Mouse (Mus musculus) lung, postnatal 25 days (tissue): ENCODE measurements at regions not wholly inside any gene's neighbourhood (a gene's known extent, or its start where the extent isn't known, plus 50 kb on each side); places are given as distances from the start of the nearest gene placed in this dataset.

Experiments
- DNase-seq: peaks from one replicate; pipeline ENCODE4 v3.0.0; 2022; ENCODE audit warnings: low spot score

DNA sequence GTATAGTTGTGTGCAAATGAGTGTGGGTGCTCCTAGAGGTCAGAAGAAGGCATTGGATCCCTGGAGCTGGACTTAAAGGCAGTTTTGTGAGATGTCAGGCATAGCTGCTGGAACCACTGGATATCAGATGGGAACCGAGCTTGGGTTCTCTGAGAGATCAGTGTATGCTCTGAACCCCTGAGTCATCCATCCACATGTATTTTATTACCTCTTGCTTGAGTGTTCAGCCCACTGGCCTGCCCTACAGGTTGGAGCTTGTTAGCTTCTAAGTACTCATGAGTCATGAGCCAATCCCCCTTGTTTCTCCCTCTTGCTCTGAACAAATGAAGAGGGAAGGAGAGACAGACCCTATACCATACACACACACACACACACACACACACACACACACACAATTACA, 119.4 kb upstream of the Gdnf start:
- no peak for DNase-seq

DNA sequence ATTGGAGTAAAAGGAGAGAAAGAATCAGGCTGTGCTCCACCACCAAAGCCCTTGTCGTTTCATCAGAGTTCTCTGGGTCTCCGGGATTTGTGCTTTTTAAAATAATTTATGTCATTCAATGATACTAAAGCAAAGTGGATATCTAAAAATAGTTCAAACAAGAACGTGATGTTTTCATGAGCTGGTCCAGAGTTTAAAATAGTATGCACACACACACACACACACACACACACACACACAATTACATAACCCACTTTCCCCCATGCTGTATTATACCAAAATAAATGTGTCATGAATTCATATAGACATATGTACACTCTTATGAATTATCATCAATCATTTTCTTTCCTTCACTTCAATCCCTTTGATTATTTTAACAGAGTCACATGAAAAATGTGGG, 118.5 kb upstream of the Gdnf start:
- DNase-seq, result no peak

DNA sequence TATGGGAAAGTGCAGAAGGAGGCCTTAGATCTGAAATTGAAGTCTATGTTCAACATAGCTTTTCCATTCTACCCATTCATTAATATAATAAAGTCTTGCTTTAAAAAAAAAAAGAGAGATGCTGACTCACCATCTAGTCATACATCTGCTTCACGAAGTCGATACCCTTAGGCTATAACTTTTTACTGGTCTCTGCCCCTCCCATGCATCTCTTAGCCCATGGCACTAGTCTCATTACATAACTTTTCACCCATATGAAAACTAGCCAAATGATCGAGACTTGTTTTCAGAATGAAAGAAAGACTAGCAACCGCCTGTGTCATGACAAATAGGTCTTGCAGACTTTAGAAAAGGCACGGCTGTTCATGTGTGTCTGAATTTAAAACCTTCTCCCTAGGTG, 116.6 kb upstream of the Gdnf start:
- DNase-seq, result no peak

DNA sequence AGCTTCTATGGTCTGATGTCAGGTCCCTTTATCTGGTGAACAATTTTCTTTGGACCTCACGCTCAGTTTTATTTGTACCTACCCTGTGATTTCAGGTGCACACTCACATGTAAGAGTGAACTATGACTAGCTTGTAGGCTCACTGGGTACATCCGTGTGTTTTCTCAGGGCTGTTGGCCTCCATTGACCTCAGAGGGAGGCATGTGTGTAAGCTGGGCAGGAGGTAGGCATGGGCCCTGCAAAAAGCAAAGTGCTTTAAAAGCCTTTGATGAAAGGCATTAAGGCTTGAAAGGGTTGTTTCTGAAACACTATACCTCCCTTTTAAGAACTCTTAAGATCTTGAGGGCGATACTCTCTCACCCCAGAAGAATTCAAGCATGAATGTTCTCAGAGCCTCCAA, 112.9 kb upstream of the Gdnf start:
- DNase-seq, result no peak

DNA sequence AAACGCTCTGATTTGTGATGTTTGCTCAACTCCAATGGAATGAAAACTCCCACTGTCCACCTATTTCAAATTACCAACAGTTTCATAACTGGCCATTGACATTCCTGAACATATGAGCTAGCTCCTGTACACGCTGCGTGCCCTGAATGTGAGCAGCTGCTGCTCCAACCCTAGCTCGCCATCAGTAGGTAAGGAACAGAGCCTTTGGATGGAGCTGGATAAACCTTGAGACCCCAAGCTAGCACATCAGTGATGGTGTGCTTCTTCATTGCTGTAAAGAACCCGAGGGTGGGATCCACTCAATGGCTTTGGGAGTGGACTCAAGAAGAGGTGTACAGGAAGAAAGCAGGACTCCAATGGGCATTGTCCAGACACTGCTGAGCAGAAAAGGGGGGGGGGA, 101.8 kb upstream of the Gdnf start:
- DNase-seq, result peak; percentile 1

DNA sequence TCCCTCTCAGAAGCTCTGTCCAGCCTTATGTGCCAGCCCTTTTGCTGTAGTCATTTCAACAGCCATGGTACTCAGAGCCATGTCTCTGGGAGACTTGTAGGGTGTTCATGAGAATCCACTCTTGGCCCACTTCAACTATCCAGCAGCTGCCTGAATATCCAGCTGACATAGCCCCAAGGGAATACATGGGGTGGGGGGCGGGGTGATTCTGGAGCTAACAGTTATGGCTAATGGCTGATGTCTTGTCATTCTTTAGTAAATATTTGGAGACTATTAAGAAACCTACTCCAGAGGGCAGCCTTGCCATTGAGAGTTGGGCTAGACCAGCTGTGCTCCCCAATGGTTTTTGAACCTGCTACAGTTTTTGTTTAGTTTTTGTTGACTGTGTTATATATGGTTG, 96.0 kb upstream of the Gdnf start:
- no peak for DNase-seq

DNA sequence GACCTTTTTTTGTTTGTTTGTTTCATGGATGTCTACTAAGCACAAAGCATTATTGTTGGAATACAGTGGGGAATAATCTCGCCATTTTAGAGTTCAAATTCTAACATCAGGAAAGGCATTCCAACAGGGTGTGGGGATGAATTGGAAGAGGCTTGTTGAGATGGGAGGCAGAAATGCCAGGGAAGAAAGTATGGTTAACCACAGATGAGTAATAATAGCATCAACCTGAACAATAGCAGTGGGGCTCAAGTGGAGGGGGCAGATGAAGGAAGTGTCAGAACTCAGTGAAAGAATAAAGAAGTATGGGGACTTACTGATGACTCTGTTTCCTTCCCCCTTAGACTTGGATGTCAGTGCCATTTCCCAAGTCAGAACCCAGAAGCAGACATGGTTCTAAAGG, 94.5 kb upstream of the Gdnf start:
- DNase-seq, result no peak

DNA sequence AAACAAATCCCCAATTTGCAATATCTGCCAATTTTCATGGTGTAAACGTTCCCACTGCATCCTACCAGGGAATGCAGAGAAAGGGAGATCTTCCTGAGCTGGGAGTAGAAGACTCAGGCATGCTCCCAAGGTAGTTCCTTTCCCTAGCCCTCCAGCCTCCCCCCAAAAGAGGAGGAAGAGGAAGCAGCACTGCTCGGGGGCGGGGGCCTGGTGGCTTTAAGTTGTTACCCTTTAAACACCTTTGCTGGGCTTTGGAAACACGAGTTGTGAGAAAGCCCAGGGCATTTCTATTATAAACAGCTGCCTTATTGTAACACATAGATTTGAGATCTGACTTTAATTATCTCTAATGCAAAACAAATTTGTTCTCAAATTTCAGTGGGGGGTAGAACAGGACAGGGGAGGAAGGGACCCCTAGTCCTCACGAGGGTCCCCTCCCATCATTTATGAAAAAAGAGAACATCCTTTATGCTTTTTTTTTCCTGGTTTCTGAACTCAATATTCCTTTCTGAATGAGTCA, 87.4 kb upstream of the Gdnf start:
- DNase-seq, result no peak

DNA sequence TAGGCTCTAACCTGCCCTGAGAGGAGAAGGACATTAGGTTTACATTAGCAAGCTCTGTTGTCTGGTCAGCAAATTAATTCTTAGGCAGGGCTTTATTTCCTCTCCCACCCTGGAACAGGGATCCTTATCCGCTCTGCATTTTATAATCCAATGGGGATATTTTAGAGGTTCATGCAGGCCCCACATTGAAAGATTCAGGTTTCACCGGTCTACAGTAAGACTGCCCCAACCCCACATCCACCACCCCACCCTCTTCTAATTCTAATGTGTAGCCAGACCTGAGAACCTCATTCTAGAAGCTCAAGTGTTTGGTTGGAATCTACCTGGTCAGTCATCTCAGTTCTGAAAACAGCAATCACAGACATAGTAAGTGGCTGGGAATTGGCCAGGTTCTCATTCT, 86.9 kb upstream of the Gdnf start:
- DNase-seq, result no peak

DNA sequence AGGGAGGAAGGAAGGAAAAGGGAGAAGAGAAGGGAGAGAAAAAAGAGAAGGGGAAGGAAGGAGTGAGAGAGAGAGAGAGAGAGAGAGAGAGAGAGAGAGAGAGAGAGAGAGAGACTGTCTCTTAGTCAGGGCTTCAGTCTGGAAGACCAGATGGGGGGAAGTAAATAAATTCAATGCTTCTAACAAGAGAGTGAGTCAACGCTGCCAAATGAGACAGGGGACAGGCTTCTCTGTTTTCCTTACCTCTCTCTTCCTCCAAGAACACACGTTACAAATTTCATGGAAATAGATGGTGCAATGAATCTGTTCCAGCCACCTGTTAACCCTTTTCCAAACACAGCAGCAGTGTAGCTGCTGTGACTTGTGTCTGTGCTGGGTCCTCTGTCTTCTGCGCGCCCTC, 85.1 kb upstream of the Gdnf start:
- no peak for DNase-seq

DNA sequence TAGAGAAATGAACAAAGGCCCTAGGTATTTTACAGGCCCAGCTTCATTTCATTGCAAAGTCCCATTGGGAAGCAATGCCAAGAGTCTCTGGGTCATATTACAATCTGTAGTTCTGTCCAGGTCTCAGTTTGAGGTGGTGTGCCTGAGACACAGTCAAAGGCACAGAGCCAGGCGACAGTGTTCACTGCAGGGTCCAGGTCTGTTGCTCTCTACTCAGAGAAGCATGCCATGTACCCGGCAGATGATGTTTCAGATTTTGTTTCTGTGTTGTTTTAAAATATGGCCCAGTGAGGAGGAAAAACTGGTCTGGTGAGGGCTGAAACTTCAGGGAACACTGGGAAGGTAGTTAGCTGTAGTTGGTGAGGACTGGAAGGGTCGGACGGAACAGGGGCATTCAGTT, 63.1 kb upstream of the Gdnf start:
- DNase-seq, result no peak

DNA sequence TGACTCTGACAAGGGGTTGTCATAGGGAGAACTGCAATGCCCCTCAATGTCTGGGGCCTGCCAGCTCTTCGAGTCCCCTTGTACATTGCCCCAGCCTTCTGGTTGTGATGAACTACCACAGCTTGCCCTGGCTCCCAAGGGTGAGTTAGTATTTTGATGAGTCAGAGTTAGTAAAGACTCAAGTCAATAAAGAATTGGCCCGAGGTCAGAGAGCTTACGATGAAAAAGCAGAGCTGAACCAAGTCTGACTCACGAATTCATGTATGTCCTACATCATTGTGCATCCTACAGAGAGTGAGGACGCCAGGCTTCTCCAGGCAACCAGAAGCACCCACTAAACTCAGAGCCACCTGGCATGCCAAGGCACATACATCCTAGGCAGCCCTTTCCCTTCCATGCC, 60.2 kb upstream of the Gdnf start:
- DNase-seq, result no peak
